Mouse (Mus musculus) cerebellum, adult 2 months (tissue): ENCODE results near the gene Zfand6. TPM values are rescaled to one million over a fixed set of nuclear protein-coding genes. Genes with fewer than 3 reads are reported as not detected.
A peak's percentile ranks its signal among the peaks of the same experiment; 100 is the strongest.

Source experiments
- DNase-seq, 2 experiments: peaks; one replicate each; pipeline ENCODE4 v3.0.0; 2021
- H3K27ac ChIP-seq: fragments of 200-500 bp; 2 replicates; pipeline ENCODE4 v1.5.1; 2012; ENCODE audit warnings: low read length, control low read depth, inconsistent platforms; ENCODE audit not compliant: insufficient read depth
- H3K27me3 ChIP-seq: fragments of 200-500 bp; 2 replicates; pipeline ENCODE4 v1.6.1; 2012; ENCODE audit warnings: inconsistent platforms, mild to moderate bottlenecking, low read length, moderate library complexity; ENCODE audit not compliant: control insufficient read depth, insufficient read depth
- H3K4me1 ChIP-seq: fragments of 200-500 bp; 2 replicates; pipeline ENCODE4 v1.6.1; 2011; ENCODE audit warnings: low read length; ENCODE audit not compliant: control insufficient read depth, insufficient read depth
- H3K4me3 ChIP-seq: fragments of 200-500 bp; replicated peaks from 2 replicates; pipeline ENCODE3; 2011; ENCODE audit warnings: mild to moderate bottlenecking, low read depth, low read length, control low read depth; ENCODE audit not compliant: insufficient read depth
- CTCF ChIP-seq: fragments of 200-500 bp; IDR thresholded peaks from 2 replicates; pipeline ENCODE4 v1.5.1; 2011; ENCODE audit warnings: low read depth, mild to moderate bottlenecking, control low read depth, low read length, moderate library complexity, borderline replicate concordance; ENCODE audit not compliant: insufficient read depth
- POLR2A ChIP-seq: fragments of 200-500 bp; IDR thresholded peaks from 2 replicates; pipeline ENCODE4 v1.6.1; 2011; ENCODE audit warnings: low read length, control low read depth, borderline replicate concordance; ENCODE audit not compliant: insufficient read depth
- WGBS: fragments of 180-500 bp; shearing (Covaris S2); methylation state at CpG from one replicate; pipeline ENCODE4 v1.1.7; 2018; 5-methylcytosine and 5-hydroxymethylcytosine counted together
- polyA plus RNA-seq: library from polyadenylated mRNA; depleted of rRNA; stranded (reverse); fragments of >200 nt; gene quantifications from 2 replicates; pipeline ENCODE4 v1.2.3, GENCODE M21; 2012

Gene Zfand6
- polyA plus RNA-seq, 1 experiment, result 88.9 TPM

DNA sequence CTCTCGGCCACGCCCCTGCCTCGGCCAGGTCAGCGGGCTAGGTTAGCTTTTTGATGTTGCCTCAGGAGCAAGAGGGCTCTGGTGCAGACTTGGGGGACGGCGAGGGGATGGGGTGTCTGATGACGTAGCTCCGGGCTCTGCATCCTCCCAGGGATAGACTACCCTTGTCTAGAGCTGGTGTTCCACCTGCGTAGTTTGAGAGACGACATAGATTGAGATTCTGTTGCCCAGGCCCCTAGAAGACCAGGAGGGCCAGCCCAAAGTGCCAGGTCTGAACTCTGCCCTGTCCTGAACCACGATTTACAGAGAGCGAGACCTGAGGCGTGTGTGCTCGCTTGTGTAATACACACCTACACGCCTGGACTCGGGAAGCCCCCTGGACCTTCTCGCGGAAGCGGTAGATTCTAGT, 346 bp upstream of the Zfand6 start:
- TF ChIP-seq POLR2A (peak; percentile 75), CTCF (no peak)
- Histone ChIP-seq H3K4me1 (no peaks in the 10 kb centered on the region), H3K4me3 (peak overlapping the region; percentile 59), H3K27ac (no peak overlapping the region; the same call in 1 of the 2 replicates), H3K27me3 (no peaks in the 10 kb centered on the region)
- no peak for DNase-seq
- 3% methylated on average over 19 of the region's 19 CpGs for WGBS

GRCm38 (mm10) chr7:84687653-84688580, 1.8 kb downstream of the Zfand6 start:
- 61% methylated on average over 12 of the region's 12 CpGs for WGBS
- no peak overlapping the region for H3K4me3 ChIP-seq

GRCm38 (mm10) chr7:84686380-84686779, 3.4 kb downstream of the Zfand6 start:
- DNase-seq, result no peak
- H3K4me1 ChIP-seq, result no peaks in the 10 kb centered on the region
- no peak overlapping the region for H3K4me3 ChIP-seq
- WGBS, result 85% methylated on average over 2 of the region's 2 CpGs
- TF ChIP-seq POLR2A (no peak), CTCF (no peak)
- H3K27me3 ChIP-seq, result no peaks in the 10 kb centered on the region
- H3K27ac ChIP-seq, result no peak overlapping the region

More at GRCm38 (mm10) chr7:84687653-84688580, 1.8 kb downstream of the Zfand6 start:
- no peak for DNase-seq
- Histone ChIP-seq H3K4me1 (no peaks in the 10 kb centered on the region), H3K27ac (no peak overlapping the region), H3K27me3 (no peaks in the 10 kb centered on the region)
- TF ChIP-seq POLR2A (no peak), CTCF (no peak)

GRCm38 (mm10) chr7:84684675-84685074, 5.1 kb downstream of the Zfand6 start:
- DNase-seq, result no peak
- Histone ChIP-seq H3K27ac (no peak overlapping the region), H3K4me3 (no peak overlapping the region), H3K4me1 (no peaks in the 10 kb centered on the region), H3K27me3 (no peaks in the 10 kb centered on the region)
- WGBS, result 92% methylated on average over 1 of the region's 1 CpGs
- TF ChIP-seq POLR2A (no peak), CTCF (no peak)

GRCm38 (mm10) chr7:84681558-84681957, 8.2 kb downstream of the Zfand6 start:
- Histone ChIP-seq H3K27ac (no peak overlapping the region), H3K4me3 (no peak overlapping the region), H3K4me1 (no peaks in the 10 kb centered on the region), H3K27me3 (no peaks in the 10 kb centered on the region)
- WGBS, result 98% methylated on average over 1 of the region's 1 CpGs
- TF ChIP-seq POLR2A (no peak), CTCF (no peak)
- no peak for DNase-seq

DNA sequence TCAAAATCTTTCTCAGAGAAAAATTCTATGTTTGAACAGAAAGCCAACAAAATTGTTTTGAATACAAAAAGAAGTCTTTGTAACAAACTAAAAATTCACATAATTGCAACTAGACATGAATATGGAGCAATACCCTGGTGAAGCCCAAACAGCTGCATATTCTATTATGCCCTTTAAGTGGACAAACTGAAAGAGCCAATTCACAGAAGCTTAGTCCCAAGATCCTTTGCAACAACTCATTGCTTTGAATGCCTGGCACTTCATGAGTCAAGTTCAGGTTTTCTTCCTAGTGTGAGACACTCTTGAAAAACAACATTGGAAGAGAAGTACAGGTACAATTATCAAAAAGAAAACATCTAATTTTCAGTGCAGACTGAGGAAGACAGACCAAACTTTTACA, 8.8 kb downstream of the Zfand6 start:
- Histone ChIP-seq H3K4me1 (no peaks in the 10 kb centered on the region), H3K27ac (no peak overlapping the region), H3K4me3 (no peak overlapping the region), H3K27me3 (no peaks in the 10 kb centered on the region)
- TF ChIP-seq POLR2A, result no peak
- no peak for TF ChIP-seq CTCF
- DNase-seq, result no peak

DNA sequence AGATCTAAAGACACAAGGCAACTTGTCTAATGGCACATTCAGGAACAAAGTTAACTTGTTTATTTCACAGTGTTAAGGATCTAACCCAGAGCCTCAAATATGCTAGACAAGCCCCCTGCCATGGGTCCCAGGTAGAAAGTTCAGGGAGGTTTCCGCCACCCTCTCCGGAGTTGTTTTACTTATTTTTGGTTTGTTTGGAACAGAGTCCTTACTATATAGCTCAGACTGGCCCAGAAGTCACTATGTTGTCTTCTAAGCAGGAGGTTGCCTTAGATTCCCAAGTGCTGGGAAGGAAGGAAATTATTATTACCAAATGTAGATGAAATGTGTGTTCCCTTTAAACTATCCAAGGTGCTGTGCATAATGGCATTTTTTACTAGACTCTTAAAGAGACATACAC, 9.7 kb downstream of the Zfand6 start:
- H3K27ac ChIP-seq, result no peak overlapping the region
- no peaks in the 10 kb centered on the region for H3K27me3 ChIP-seq
- DNase-seq, result no peak
- WGBS, result 79% methylated on average over 2 of the region's 2 CpGs
- TF ChIP-seq POLR2A, result no peak
- no peak for TF ChIP-seq CTCF
- no peaks in the 10 kb centered on the region for H3K4me1 ChIP-seq
- H3K4me3 ChIP-seq, result no peak overlapping the region

GRCm38 (mm10) chr7:84679264-84679663, 10.5 kb downstream of the Zfand6 start:
- 2% methylated on average over 4 of the region's 4 CpGs for WGBS
- peak; percentile 61 to 85 for DNase-seq
- no peaks in the 10 kb centered on the region for H3K4me1 ChIP-seq
- TF ChIP-seq POLR2A (no peak), CTCF (no peak)
- no peaks in the 10 kb centered on the region for H3K27me3 ChIP-seq
- H3K27ac ChIP-seq, result no peak overlapping the region
- peak overlapping the region; percentile 48 for H3K4me3 ChIP-seq
